Mouse (Mus musculus) brain, embryonic 14.5 days (tissue): ENCODE measurements around the gene Nradd.

Source experiments
- CTCF ChIP-seq: fragments of 200-500 bp; IDR thresholded peaks from 2 replicates; pipeline ENCODE4 v1.5.1; 2012; ENCODE audit warnings: inconsistent platforms, mild to moderate bottlenecking, moderate library complexity, borderline replicate concordance; ENCODE audit not compliant: insufficient read depth, insufficient read length; ENCODE audit errors: extremely low read depth
- POLR2A ChIP-seq: fragments of 200-500 bp; IDR thresholded peaks from 2 replicates; pipeline ENCODE4 v1.6.1; 2012; ENCODE audit warnings: mild to moderate bottlenecking, inconsistent platforms, borderline replicate concordance; ENCODE audit not compliant: poor library complexity, insufficient read depth, insufficient read length, severe bottlenecking; ENCODE audit errors: extremely low read depth

DNA sequence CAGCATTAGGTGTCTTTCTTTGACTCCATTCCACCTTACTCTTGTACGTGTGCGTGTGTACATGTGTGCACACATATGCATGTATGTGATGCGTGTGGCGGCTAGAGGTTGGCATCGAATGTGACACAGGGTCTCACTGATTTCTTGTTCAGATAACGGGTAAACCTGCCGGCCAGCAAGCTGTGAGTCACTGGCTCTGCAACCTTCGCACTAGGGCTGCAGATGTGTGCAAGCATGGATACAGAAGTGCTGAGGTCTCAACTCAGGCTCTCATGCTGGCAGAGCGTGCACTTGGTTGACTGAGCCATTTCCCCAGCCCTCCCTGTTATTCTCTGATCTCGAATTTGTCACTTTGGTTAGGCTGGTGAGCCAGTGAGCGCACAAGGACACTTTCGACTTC lies 35.3 kb upstream of the Nradd start:
- TF ChIP-seq POLR2A (no peak), CTCF (no peak)
